Mouse (Mus musculus) skeletal muscle tissue, adult 2 months (tissue): Measurements from ENCODE around the gene Syne3.

Experiments used
- DNase-seq: peaks from one replicate; pipeline ENCODE4 v3.0.0-alpha.2; 2012; ENCODE audit warnings: low read depth, low spot score

The Syne3 gene

GRCm38 (mm10) chr12:105009370-105010212 lies at the start of gene Syne3:
Syne3 (minus strand) TSS chr12:105009809.
- no peak for DNase-seq

- no peak for DNase-seq
These were observed 45.7 kb upstream of the Syne3 start for GRCm38 (mm10) chr12:105055308-105055707.

DNA sequence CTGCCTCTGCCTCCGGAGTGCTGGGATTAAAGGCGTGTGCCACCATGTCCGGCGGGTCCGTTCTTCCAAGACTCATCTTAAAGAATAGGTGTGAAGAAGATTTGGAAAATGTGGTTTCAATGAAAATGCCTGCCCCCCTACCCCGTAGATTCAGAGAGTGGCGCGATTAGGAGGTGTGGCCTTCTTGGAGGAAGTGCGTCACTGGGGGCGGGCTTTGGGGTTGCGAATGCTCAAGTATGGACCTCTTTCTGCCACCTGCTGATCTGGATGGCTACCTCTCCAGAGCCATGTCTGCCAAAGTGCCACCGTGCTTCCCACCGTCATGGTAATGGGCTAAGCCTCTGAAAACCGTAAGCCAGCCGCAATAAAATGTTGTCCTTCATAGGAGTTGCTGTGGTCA lies 44.4 kb upstream of the Syne3 start:
- no peak for DNase-seq

- DNase-seq: no peak
These were observed 41.3 kb upstream of the Syne3 start for GRCm38 (mm10) chr12:105050898-105051297.

DNA sequence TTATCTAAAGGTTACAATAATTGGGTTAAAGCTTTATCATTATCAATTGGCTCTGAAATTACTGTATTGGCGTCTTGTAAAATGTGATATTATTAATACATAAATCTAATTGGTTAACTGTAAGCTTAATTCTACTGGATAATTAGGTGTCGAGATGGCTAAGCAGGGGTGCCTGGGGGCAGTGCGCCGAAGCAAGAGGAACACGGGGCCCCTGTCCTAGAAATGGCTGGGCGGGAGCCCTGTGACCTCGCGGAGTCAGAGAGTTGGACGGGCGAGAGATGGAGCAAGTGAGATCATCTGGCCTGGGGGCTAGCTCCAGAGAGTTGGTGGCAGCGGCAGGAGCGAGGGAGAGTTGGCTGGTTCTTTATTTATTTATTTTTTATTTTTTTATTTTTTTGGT lies 40.2 kb upstream of the Syne3 start:
- no peak for DNase-seq

DNA sequence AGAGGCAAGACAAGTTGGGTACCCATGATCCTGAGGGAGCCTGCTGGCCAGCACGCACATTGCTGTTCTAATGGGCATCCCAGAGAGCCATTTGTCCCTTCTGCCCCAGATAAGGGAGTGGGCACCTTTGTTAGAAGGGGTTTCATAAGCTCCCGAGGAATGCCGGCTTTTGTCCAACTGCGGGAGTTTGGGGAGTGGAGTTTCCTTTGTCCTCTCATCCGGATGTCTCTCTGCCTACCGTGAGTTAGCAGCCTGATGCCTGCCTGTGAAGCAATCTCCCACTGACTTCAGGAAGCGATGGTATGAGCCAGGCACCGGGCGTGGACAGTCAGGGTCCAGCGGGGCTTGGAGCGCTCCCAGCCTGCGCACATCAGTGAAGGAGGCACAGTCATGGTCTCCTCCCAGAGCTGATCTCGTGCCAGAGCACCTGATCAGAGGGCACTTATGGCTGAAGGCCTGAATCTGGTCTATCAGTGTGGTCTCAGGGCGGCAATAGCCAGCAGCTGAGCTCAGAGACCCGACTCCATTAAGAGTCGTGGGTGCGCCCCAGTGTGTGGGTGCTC lies 38.8 kb upstream of the Syne3 start:
- no peak for DNase-seq

- DNase-seq: no peak
These were observed 35.2 kb upstream of the Syne3 start for GRCm38 (mm10) chr12:105044775-105045174.

DNA sequence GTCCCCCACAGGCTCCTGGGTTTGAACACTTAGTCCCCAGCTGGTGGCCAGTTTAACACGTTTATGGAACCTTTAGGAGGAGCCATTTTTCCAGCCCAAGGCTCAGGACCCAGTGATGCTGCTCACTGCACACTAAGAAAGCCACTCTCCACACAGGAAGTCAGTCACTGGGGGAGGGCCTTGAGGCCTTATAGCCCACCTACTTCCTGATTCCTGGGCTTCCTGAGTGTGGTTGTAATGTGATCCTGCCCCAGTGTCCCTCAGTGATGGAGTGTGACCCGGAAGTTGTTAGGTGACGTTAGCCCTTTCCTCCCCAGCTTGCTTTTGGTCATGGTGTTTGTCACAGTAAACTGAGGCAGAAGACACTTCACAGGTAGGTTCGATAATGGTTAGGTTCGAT lies 33.5 kb upstream of the Syne3 start:
- no peak for DNase-seq

- DNase-seq: no peak
These were observed 31.3 kb upstream of the Syne3 start for GRCm38 (mm10) chr12:105040950-105041349.

- no peak for DNase-seq
These were observed 30.1 kb upstream of the Syne3 start for GRCm38 (mm10) chr12:105039578-105040289.

- DNase-seq: no peak
These were observed 29.3 kb upstream of the Syne3 start for GRCm38 (mm10) chr12:105038918-105039317.

- DNase-seq: no peak
These were observed 28.6 kb upstream of the Syne3 start for GRCm38 (mm10) chr12:105038211-105038610.

- DNase-seq: no peak
These were observed 24.6 kb upstream of the Syne3 start for GRCm38 (mm10) chr12:105034130-105034769.

DNA sequence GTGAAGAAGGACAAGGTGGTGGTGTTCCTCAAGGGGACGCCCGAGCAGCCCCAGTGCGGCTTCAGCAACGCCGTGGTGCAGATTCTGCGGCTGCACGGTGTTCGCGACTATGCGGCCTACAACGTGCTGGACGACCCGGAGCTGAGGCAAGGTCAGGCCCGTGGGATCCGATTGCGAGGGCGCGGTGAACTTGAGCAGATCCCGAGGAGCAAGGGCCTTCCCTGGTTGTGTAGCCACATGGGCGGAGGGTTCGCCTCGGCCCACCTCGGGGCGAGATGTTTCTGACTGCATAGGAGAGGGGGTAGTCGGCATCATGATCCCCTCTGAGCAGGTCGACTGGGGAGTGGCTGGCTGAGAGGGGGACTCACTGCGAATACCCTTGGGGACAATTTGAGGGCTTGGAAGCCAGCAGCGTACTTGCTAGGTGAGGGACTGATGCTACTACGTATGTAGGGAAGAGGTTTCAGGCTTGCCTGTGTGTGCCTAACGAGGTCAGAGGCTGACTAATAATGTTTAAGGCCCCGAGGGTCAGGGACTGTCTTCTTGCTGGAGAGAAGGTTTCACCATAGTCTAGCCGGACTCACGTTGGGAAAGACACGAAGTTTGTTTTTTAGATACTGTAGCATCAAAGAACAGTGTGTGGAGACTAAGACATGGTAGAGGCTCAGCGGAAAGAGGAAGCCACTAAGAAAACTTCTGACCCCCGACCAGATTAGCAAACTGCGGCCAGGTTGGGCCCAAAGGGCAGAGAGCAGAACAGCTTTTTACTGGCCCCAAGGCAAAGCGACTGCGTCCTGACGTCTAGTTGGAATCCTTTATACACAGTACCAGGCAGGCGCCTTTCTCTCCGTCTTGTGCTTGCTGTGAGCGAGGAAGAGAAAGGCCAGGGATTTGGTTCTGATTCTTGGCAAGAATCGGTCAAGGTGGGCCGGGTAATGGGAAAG lies 23.5 kb upstream of the Syne3 start:
- no peak for DNase-seq

DNA sequence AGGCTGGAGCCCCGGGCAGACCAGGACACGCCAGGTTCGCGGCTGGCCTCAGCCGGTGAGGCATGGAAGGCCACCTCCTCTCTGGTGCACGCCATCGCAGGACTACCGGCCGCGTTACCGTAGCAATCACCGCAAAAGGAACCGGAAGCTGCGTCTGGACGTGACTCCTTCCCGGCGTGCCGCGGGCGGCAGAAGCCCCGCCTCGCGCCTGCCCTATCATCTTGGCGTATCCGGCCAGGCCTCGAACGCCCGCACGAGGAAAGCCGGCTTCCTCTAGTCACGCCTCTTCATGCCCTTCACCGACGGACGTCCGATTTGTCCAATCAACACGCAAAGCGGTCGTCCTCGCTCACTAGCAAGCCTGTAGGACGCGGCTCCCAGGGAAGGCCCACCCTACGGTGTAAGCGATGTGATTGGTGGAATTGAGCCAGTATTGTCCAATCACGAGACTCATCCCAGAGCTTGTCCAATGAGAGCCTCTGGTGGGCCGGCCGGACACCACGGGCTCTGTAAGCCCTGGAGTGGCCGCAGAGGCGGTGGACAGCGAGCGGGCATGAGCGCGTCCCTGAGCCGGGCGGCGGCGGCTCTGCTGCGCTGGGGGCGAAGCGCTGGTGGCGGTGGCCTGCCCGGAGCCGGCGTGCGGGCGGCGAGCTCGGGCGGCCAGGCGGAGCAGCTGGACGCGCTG lies 22.7 kb upstream of the Syne3 start, which contains the start of gene Glrx5:
Gene Glrx5 (plus strand): TSS at position 542 of the 685 bp plus-strand sequence.
- DNase-seq: peak; percentile 100

- no peak for DNase-seq
These were observed 21.8 kb upstream of the Syne3 start for GRCm38 (mm10) chr12:105031081-105032058.

GRCm38 (mm10) chr12:105029890-105030289 lies 20.3 kb upstream of the Syne3 start:
- no peak for DNase-seq

DNA sequence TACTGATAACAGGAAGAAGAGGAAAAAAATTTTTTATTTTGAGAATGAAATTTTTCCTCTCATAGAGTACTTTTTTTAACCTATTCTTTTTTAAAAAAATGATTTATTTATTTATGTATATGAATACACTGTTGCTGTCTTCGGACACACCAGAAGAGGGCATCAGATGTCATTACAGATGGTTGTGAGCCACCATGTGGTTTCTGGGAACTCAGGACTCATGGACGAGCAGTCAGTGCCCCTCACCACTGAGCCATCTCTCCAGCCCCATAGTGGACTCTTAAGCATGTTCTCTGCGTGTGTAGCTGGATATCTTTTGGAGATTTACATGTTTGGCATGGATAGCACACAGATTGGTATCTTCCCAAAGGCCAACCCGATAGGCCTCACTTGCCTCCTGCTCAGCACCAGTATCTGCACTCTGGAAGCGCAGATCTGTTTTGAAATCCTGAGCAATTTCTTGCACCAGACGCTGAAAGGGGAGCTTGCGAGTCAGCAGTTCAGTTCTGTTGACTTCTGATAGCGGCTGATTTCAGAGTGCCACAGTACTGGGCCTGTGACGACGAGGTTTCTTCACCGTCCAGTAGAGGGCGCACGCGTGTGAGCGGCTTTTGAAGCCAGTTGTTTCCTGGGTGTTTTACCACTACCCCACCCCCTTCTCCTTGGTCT lies 17.8 kb upstream of the Syne3 start:
- peak; percentile 69 for DNase-seq
